Mouse (Mus musculus) kidney, adult 2 months (tissue): ENCODE results near the gene Axin2. TPM values are rescaled to one million over a fixed set of nuclear protein-coding genes. Genes with fewer than 3 reads are reported as not detected.

ENCODE experiments used
- DNase-seq: peaks from one replicate; pipeline ENCODE4 v3.0.0; 2021
- H3K27ac ChIP-seq: fragments of 200-500 bp; 2 replicates; pipeline ENCODE4 v1.5.1; 2012; ENCODE audit warnings: low read depth, low read length, control low read depth, inconsistent platforms; ENCODE audit not compliant: insufficient read depth
- H3K27me3 ChIP-seq: fragments of 200-500 bp; replicated peaks from 2 replicates; pipeline ENCODE4 v1.6.1; 2012; ENCODE audit warnings: mild to moderate bottlenecking, moderate library complexity, low read length, inconsistent platforms; ENCODE audit not compliant: control insufficient read depth, insufficient read depth
- H3K36me3 ChIP-seq: fragments of 200-500 bp; 2 replicates; pipeline ENCODE4 v1.6.1; 2012; ENCODE audit warnings: mild to moderate bottlenecking, moderate library complexity, low read length, inconsistent platforms; ENCODE audit not compliant: control insufficient read depth, insufficient read depth
- H3K4me1 ChIP-seq: fragments of 200-500 bp; 2 replicates; pipeline ENCODE4 v1.6.1; 2011; ENCODE audit warnings: low read length; ENCODE audit not compliant: control insufficient read depth, insufficient read depth
- H3K4me3 ChIP-seq: fragments of 200-500 bp; 2 replicates; pipeline ENCODE4 v1.5.1; 2011; ENCODE audit warnings: mild to moderate bottlenecking, low read depth, low read length, control low read depth; ENCODE audit not compliant: insufficient read depth
- CTCF ChIP-seq: fragments of 200-500 bp; conservative IDR thresholded peaks from 2 replicates; pipeline ENCODE4 v1.5.1; 2011; ENCODE audit warnings: low read depth, mild to moderate bottlenecking, control low read depth, low read length, moderate library complexity, mixed read lengths; ENCODE audit not compliant: insufficient read depth, insufficient read length
- POLR2A ChIP-seq: fragments of 200-500 bp; IDR thresholded peaks from one replicate; pipeline ENCODE4 v1.6.1; 2011; ENCODE audit warnings: low read depth, low read length, control low read depth
- WGBS: fragments of 180-500 bp; shearing (Covaris S2); methylation state at CpG from one replicate; pipeline ENCODE4 v1.1.7; 2018; 5-methylcytosine and 5-hydroxymethylcytosine counted together
- polyA plus RNA-seq: library from polyadenylated mRNA; depleted of rRNA; stranded (reverse); fragments of >200 nt; gene quantifications from 2 replicates; pipeline ENCODE4 v1.2.3, GENCODE M21; 2012

The Axin2 gene
- polyA plus RNA-seq, 1 experiment = 3.1 TPM

- no peak for TF ChIP-seq CTCF
- TF ChIP-seq POLR2A = no peak
- Histone ChIP-seq H3K36me3 (no peaks in the 10 kb centered on the region), H3K4me3 (no peak overlapping the region), H3K27ac (no peak overlapping the region), H3K27me3 (no peaks in the 10 kb centered on the region), H3K4me1 (no peaks in the 10 kb centered on the region)
- DNase-seq = no peak
- 35% methylated on average over 11 of the region's 11 CpGs for WGBS
These were observed 55.4 kb downstream of the Axin2 start for GRCm38 (mm10) chr11:108975583-108975982.

GRCm38 (mm10) chr11:108980530-108980929 is 60.4 kb downstream of the Axin2 start:
- Histone ChIP-seq H3K4me1 (no peaks in the 10 kb centered on the region), H3K4me3 (no peak overlapping the region), H3K27me3 (no peaks in the 10 kb centered on the region), H3K36me3 (no peaks in the 10 kb centered on the region), H3K27ac (no peak overlapping the region)
- TF ChIP-seq POLR2A (no peak), CTCF (no peak)
- peak; percentile 40 for DNase-seq
- WGBS = 54% methylated on average over 12 of the region's 12 CpGs

- Histone ChIP-seq H3K4me1 (no peaks in the 10 kb centered on the region), H3K27ac (no peak overlapping the region), H3K4me3 (no peak overlapping the region), H3K36me3 (no peaks in the 10 kb centered on the region), H3K27me3 (no peaks in the 10 kb centered on the region)
- DNase-seq = no peak
- 82% methylated on average over 8 of the region's 8 CpGs for WGBS
- TF ChIP-seq CTCF (no peak), POLR2A (no peak)
These were observed 60.9 kb downstream of the Axin2 start for GRCm38 (mm10) chr11:108981012-108981411.

- H3K27ac ChIP-seq = no peak overlapping the region
- TF ChIP-seq POLR2A (no peak), CTCF (no peak)
- no peak for DNase-seq
- WGBS = 85% methylated on average over 7 of the region's 7 CpGs
- H3K4me3 ChIP-seq = no peak overlapping the region
- no peaks in the 10 kb centered on the region for H3K27me3 ChIP-seq
- H3K36me3 ChIP-seq = no peaks in the 10 kb centered on the region
- no peaks in the 10 kb centered on the region for H3K4me1 ChIP-seq
These were observed 63.4 kb downstream of the Axin2 start for GRCm38 (mm10) chr11:108983409-108984064.

GRCm38 (mm10) chr11:108984711-108985419 is 64.7 kb downstream of the Axin2 start:
- no peaks in the 10 kb centered on the region for H3K27me3 ChIP-seq
- TF ChIP-seq POLR2A (no peak), CTCF (no peak)
- no peaks in the 10 kb centered on the region for H3K36me3 ChIP-seq
- H3K4me3 ChIP-seq = no peak overlapping the region
- 90% methylated on average over 5 of the region's 5 CpGs for WGBS
- no peak for DNase-seq
- H3K4me1 ChIP-seq = no peaks in the 10 kb centered on the region
- H3K27ac ChIP-seq = no peak overlapping the region

GRCm38 (mm10) chr11:108985836-108986235 is 65.7 kb downstream of the Axin2 start:
- Histone ChIP-seq H3K36me3 (no peaks in the 10 kb centered on the region), H3K4me1 (no peaks in the 10 kb centered on the region), H3K27ac (no peak overlapping the region), H3K4me3 (no peak overlapping the region), H3K27me3 (no peaks in the 10 kb centered on the region)
- no peak for TF ChIP-seq CTCF
- TF ChIP-seq POLR2A = no peak
- WGBS = 76% methylated on average over 7 of the region's 7 CpGs
- no peak for DNase-seq

- 67% methylated on average over 3 of the region's 3 CpGs for WGBS
- H3K4me1 ChIP-seq = no peaks in the 10 kb centered on the region
- no peaks in the 10 kb centered on the region for H3K36me3 ChIP-seq
- H3K27me3 ChIP-seq = no peaks in the 10 kb centered on the region
- DNase-seq = no peak
- no peak overlapping the region for H3K27ac ChIP-seq
- H3K4me3 ChIP-seq = no peak overlapping the region
- TF ChIP-seq CTCF (no peak), POLR2A (no peak)
These were observed 67.1 kb downstream of the Axin2 start for GRCm38 (mm10) chr11:108987226-108987625.
